Mouse (Mus musculus) splenic B cell, adult 2 months (primary cell): ENCODE measurements around the gene Pxt1.

Source experiments
- DNase-seq: peaks from one replicate; pipeline ENCODE4 v3.0.0-alpha.2; 2011; ENCODE audit warnings: low read depth, low spot score
- H3K27me3 ChIP-seq: 2 replicates; pipeline ENCODE4 v1.6.1; 2012; ENCODE audit warnings: mild to moderate bottlenecking, low read length, moderate library complexity, mixed read lengths; ENCODE audit not compliant: control insufficient read depth, poor library complexity, insufficient read depth, severe bottlenecking
- H3K36me3 ChIP-seq: 2 replicates; pipeline ENCODE4 v1.6.1; 2012; ENCODE audit warnings: mild to moderate bottlenecking, low read length, moderate library complexity, mixed read lengths; ENCODE audit not compliant: control insufficient read depth, poor library complexity, insufficient read depth, severe bottlenecking

The Pxt1 gene

GRCm38 (mm10) chr17:28961596-28961995 lies 18.0 kb upstream of the Pxt1 start:
- no peaks in the 10 kb centered on the region for H3K27me3 ChIP-seq
- H3K36me3 ChIP-seq: peaks cover 19% of the 10 kb centered on the region
- no peak for DNase-seq

GRCm38 (mm10) chr17:28960597-28960996 lies 17.0 kb upstream of the Pxt1 start:
- Histone ChIP-seq H3K27me3 (no peaks in the 10 kb centered on the region), H3K36me3 (peaks cover 19% of the 10 kb centered on the region)
- DNase-seq: no peak

- DNase-seq: no peak
- no peaks in the 10 kb centered on the region for H3K36me3 ChIP-seq
- no peaks in the 10 kb centered on the region for H3K27me3 ChIP-seq
Measured at GRCm38 (mm10) chr17:28954416-28954815, 10.8 kb upstream of the Pxt1 start.

DNA sequence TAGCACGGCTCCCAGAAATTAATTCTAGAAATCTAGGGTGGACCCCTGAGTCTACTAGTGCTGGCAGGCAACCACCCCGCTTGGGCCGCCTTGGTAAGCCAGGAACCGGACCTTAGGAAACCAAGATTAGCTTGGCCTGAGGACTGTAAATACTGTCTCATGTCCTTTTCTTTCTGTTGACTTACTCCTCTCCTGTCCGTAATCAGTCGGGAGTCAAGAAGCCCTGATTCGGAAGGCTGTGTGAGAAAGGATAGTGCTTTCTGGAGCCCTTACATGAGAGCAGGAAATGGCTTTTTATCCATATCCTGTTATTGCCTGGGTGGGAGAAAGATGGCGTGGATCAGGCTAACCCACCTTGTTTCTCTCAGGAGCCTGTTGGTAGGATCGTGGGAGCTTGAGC lies 9.6 kb upstream of the Pxt1 start:
- no peak for DNase-seq
- Histone ChIP-seq H3K36me3 (no peaks in the 10 kb centered on the region), H3K27me3 (no peaks in the 10 kb centered on the region)

GRCm38 (mm10) chr17:28951831-28952799 lies 8.5 kb upstream of the Pxt1 start, which contains the start of gene Kctd20:
Gene Kctd20 (plus strand): TSS chr17:28951950.
- peak; percentile 91 for DNase-seq
- Histone ChIP-seq H3K36me3 (no peaks in the 10 kb centered on the region), H3K27me3 (no peaks in the 10 kb centered on the region)

- Histone ChIP-seq H3K36me3 (no peaks in the 10 kb centered on the region), H3K27me3 (no peaks in the 10 kb centered on the region)
- peak; percentile 16 for DNase-seq
Measured at GRCm38 (mm10) chr17:28950751-28951150, 7.1 kb upstream of the Pxt1 start.

DNA sequence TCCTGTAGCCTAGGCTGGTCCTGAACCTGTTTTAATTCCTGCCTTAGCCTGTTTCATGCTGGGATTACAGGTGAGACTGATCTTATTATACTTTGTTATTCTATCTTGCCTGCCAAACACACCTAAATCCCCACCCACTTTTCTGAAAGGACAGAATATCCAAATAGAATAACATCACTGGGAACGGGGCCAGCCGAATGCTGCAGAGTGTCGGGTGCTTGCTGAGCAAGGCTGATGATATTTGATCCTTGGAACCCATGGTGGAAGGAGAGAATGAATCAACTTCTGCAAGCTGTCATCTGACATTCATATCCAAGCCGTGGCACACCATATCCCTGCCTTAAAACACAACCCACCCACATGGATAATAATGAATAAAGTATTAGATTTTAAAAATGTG lies 5.0 kb upstream of the Pxt1 start:
- no peaks in the 10 kb centered on the region for H3K36me3 ChIP-seq
- DNase-seq: no peak
- no peaks in the 10 kb centered on the region; the same call in 1 of the 2 replicates for H3K27me3 ChIP-seq

- no peaks in the 10 kb centered on the region; the same call in 1 of the 2 replicates for H3K27me3 ChIP-seq
- no peaks in the 10 kb centered on the region for H3K36me3 ChIP-seq
- DNase-seq: no peak
Measured at GRCm38 (mm10) chr17:28947011-28947939, 3.6 kb upstream of the Pxt1 start.

GRCm38 (mm10) chr17:28944481-28944880 lies 841 bp upstream of the Pxt1 start:
- DNase-seq: no peak
- no peaks in the 10 kb centered on the region; the same call in 1 of the 2 replicates for H3K27me3 ChIP-seq

GRCm38 (mm10) chr17:28942101-28942500 lies 1.5 kb downstream of the Pxt1 start:
- no peaks in the 10 kb centered on the region for H3K36me3 ChIP-seq
- H3K27me3 ChIP-seq: no peaks in the 10 kb centered on the region; the same call in 1 of the 2 replicates
- DNase-seq: peak; percentile 22

More at GRCm38 (mm10) chr17:28944481-28944880, 841 bp upstream of the Pxt1 start:
- H3K36me3 ChIP-seq: no peaks in the 10 kb centered on the region

DNA sequence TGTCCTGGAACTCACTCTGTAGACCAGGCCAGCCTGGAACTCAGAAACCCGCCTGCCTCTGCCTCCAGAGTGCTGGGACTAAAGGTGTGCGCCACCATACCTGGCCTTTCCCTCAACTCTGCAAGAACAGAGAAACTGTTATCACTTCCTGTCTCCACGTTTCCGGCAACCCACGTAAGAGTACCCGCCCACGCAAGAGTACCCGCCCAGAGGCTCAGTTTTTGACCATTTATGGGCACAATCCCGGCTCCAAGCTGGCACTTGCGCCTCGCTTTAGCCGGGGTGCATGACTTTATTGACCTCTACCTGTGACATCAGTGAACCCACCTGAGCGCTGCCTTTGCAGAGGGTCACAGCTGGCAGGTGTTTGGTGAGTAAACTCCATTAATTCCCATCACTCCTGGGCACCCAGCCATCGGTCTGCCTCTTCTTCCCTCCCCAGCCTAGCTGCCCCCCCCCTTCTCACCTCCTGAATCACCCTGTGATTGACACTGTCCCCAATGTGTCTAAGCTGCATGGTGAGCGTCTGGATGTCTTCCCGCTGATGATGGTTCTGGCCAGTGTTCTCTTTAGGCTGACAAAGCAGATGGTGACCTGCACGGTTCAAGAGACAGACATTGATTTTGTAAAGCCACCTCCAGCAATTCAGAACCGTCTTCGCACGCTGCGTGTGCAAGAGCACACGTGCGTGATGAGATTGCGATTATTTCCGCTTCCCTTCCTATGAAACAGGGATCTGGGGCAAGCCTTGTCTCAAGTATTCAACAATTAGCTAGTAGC lies 2.7 kb downstream of the Pxt1 start:
- no peaks in the 10 kb centered on the region; the same call in 1 of the 2 replicates for H3K27me3 ChIP-seq
- no peaks in the 10 kb centered on the region for H3K36me3 ChIP-seq
- DNase-seq: no peak

GRCm38 (mm10) chr17:28936622-28937345 lies 6.9 kb downstream of the Pxt1 start:
- Histone ChIP-seq H3K27me3 (no peaks in the 10 kb centered on the region), H3K36me3 (no peaks in the 10 kb centered on the region)
- DNase-seq: peak; percentile 75

- no peak for DNase-seq
- Histone ChIP-seq H3K27me3 (no peaks in the 10 kb centered on the region), H3K36me3 (no peaks in the 10 kb centered on the region)
Measured at GRCm38 (mm10) chr17:28936133-28936532, 7.5 kb downstream of the Pxt1 start.
